Mouse (Mus musculus) colon, adult 2 months (tissue): Measurements from ENCODE around the gene Zfp553. TPM values are rescaled to one million over a fixed set of nuclear protein-coding genes. Genes with fewer than 3 reads are reported as not detected.

Experiments
- polyA plus RNA-seq: library from polyadenylated mRNA; depleted of rRNA; stranded (reverse); fragments of >200 nt; gene quantifications from 2 replicates; pipeline ENCODE4 v1.2.3, GENCODE M21; 2012; rRNA removed

The Zfp553 gene
- polyA plus RNA-seq: 12.1 and 13.0 TPM in 2 replicates

DNA sequence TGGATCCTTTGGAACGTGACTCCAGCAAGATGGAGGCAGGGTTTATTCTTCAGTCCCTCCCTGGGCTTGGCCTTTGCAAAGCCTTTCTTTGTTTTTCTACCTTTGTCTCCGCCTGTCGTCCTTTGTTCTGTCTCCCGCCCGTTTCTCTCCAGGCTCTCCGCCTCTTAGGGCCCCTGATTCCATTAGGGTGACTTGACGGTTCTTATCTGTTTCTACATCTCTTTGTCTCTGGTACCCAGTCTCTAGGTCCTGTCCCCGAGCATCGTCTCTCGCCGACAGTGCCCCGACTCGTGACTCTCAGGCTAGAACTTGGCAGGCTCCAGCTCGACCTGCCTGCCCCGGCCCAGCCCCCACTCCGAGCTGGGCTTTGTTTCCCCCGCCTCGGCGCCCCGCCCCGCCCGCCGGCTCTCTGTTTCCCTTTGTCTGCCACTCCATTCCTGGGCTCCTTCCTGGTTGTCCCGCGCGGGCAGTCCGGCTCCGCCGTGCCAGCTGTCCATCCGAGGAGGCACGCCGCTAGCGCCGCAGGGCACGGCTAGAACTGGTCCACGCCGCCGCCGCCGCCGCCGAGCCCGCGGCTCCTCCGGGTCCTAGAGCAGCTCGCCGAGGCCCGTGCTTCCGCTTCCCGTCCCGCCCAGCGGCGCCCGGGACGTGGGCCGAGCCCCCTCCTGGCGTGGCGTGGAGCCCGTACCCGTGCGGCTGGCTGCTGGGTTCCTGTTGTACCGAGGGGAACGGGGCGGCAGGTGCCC lies at the start of gene Zfp553, which contains the start of gene Sept1:
Gene Zfp553 (plus strand): TSS at position 440 of the 746 bp plus-strand sequence.
Gene Sept1 (minus strand): TSS at position 509 of the 746 bp plus-strand sequence.

DNA sequence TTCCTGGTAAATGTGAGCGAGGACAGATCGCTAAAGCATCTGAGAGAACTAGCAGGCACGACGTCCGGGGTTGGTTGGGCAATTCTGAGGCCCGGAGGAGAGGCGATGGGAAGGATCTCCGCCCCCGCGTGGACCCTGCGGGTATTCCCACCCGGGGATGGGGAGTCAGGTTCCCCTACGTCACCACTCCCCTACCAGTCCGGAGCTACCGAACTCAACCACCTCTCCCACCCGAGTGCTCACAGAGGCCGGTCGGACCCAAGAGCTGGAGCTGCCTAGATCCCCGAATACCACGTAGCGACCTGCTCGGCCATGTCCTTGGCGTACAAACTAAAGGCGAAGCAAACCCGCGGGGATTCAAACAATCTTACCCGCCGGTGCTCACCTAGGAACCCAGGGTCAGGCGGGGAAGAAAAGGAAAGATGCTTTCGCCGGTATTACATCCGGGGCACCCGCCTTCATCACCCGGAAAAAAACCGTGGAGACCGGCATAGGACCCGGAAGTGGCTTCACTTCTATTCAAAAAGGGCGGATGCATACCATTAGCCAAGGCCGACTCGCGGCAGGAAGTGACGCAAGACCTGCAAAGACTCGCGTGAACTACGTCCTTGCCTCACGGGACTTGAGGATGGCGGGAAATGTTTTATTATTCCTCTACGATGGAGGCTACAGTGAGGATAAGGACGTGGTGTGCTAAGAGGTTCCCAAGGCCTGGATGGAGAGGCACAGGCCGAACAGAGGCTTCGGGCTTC lies 37.1 kb upstream of the Zfp553 start, which contains the start of gene Cd2bp2:
Gene Cd2bp2 (minus strand): TSS at position 507 of the 752 bp plus-strand sequence.

DNA sequence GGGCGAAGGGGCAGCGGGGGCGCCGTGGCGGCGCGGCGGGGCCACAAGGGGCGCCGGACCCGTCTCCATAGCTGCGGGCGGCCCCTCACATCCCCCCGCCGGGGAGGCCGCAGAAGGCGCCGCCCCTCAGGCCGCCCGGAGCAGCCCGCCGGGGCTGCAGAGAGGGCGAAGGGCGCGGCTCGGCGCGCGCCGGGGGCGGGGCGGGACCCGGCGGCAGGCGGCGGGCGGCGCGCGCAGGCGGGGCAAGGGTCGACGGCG lies 24.6 kb upstream of the Zfp553 start, which contains the start of gene Tbc1d10b:
Gene Tbc1d10b (minus strand): TSS at position 174 of the 258 bp plus-strand sequence.

DNA sequence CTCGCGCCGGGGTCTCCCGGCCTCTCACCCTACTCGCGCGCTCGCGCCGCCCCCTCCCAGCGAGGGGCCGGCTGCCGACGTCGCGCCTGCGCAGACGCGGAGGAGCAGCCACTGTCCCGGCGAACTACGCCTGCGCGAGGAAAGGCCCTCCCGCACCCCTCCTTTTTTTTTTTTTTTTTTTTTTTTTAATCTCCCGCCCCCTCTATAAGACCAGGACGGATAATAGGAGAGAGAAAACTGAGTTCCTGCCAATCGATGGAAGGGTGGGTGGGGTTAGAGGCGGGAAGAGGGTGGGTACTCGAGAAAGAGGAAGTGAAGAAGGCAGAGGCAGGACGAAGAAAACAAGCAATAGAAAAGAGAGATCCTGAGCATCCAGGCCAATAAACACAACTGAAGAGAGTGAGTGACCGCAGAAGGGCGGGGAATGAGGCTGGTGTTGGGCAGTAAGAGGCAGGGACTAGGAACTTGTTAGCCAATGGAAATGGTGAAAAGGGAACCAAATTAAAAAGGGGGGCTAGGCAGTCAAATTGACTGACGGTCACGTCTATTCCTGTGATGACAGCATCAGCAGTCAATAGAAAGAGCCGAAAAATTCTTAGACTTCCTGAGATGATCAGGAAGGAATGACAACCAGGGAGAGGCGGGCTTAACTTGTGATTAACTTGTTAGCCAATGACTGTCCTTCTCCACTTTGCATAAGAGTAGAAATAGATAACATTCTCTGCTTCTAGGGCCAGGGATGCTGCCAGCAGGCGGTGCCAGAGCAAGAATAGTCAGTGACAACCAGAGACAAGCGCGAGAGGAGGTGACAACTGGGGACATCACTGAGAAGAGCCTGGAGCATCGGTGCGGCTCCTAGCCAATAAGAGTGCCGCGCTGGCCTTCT lies 24.1 kb upstream of the Zfp553 start, which contains the start of gene Mylpf:
Gene Mylpf (plus strand): TSS at position 338 of the 886 bp plus-strand sequence.

DNA sequence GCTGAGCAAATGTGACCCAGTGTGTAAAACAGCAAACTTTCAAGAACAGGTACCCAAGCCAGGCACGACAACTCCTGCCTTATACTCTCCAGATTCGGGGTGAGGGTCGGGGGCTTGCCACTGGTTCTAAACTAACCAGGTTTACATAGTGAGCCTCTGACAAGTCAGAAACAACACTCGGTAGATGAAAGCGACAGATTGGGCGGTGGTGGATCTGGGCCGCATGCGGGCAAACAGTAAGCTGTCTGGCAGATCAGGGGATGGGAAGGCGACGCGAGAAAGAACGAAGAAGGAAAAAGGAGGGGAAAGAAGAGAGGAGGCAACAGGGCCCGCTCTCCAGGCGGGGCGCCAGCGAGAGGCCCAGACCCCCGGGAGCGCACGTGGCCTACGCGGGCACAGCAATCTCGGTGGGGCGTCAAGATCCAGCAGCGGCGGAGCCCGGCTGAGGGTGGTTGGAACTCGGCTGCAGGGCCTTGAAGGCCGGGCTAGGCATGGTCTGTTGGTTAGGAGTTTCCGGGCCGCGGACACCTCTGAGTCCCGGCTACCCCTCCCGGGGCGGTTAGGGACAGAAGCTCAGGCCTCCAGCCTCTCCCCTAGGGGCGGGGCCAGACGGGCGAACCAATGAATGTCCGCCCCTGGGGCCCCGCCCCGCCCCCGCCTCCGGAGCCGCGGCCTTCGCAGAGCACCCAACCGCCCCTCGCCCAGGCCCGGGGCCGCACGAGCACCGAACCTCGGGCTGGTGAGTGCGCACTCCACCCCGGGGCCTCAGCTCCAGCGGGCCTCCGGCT lies 11.2 kb downstream of the Zfp553 start, which contains the start of gene Zfp771:
Gene Zfp771 (plus strand): TSS at position 405 of the 788 bp plus-strand sequence.

DNA sequence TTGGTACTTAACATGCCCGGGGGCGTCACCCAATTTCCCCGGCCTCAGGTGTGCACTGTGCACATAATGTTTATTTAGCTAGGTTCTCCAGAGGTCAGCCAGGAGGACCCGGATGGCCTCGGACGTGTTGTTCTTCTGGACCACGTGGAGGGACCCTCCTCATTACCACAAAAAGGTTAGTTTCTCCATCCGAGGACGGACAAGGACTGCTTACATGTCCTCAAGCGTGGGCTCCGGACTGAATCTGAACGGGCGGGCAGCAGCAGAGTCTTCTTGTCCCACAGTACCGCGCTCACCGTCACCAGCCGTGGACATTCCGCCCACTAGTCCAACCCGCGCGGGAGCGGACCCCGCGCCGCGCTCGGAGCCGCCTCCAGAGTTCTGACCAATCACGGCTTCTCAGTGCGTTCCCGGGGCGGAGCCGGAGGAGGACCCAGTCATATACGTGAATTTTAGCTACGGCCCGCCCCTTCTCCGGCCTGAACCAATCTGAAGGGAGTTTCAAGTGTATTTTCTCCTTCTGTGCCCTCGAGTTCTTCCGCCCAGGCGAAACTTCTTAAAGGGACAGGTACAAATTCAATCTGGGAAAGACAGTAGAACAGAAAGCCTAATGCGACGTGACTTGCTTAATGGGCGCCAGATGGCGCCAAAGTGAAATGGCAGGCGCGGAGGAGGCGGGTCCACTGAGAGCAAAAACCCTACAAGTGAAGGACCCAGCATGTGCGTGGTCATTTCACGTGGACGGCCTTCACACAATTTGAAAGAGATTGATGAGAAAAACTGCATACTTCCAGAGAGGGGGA lies 27.6 kb downstream of the Zfp553 start, which contains the start of gene Dctpp1:
Gene Dctpp1 (minus strand): TSS at position 401 of the 803 bp plus-strand sequence.

DNA sequence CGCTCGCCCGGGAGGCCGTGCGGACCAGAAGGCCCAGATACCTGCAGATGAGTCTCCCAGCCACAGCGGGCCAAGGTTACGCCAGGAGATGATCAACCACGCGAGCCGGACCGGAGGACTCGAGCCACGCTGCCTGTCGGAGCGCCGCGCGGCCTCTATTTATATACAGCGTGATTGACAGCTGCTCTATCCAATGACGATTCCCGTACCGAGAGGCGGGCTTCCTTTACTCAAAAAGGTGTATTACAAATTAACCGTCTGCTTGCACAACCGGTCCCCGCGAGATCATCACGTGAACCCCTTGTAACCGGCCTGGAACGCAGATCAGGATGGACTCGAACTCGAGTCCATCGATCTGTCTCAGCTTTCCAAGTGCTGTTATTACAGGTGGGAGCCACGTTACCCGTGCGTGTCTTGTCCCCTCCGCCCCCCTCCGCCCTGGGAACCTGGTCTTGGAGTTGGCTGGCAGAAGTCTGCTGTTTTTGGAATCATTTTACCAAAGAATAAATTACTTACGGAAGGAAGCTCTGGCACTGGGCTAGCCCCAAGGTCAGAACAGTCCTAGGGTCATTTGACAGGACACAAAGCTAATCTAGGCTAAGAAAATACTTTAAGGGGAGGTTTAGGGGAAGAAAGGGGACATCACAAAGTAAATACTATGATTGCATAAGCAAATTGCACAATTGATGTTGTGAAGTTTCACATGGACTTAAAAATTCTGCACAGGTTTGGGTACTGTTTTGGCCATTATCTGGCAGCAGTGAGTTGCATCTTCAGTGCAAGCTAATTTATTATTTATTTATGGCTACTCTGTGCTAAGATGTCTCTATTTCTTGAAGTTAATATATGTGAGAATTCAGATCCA lies 41.3 kb downstream of the Zfp553 start, which contains the start of gene Sephs2:
Gene Sephs2 (minus strand): TSS at position 131 of the 865 bp plus-strand sequence.

Other genes with a start within 250 kb of the Zfp553 start
- gene Mvp, start 218.4 kb upstream of the Zfp553 start, polyA plus RNA-seq: 270 and 280 TPM in 2 replicates
- gene Pagr1b, start 216.6 kb upstream of the Zfp553 start, polyA plus RNA-seq: 3.0 and 4.5 TPM in 2 replicates
- 0.86 and 12.8 TPM in 2 replicates for gene Pagr1a, start 215.7 kb upstream of the Zfp553 start, polyA plus RNA-seq
- gene Gm42742, start 212.0 kb upstream of the Zfp553 start, polyA plus RNA-seq: 35.5 and 40.3 TPM in 2 replicates
- gene Prrt2, start 211.8 kb upstream of the Zfp553 start, polyA plus RNA-seq: 7.0 and 8.9 TPM in 2 replicates
- 182 and 234 TPM in 2 replicates for gene Maz, start 206.0 kb upstream of the Zfp553 start, polyA plus RNA-seq
- 6.3 and 6.9 TPM in 2 replicates for gene Kif22, start 190.6 kb upstream of the Zfp553 start, polyA plus RNA-seq
- gene Zg16, start 145.7 kb upstream of the Zfp553 start, polyA plus RNA-seq: 4,054 and 4,768 TPM in 2 replicates
- gene AI467606, start 141.7 kb upstream of the Zfp553 start, polyA plus RNA-seq: 21.2 and 21.4 TPM in 2 replicates
- 0.65 and 0.79 TPM in 2 replicates for gene Qprt, start 110.8 kb upstream of the Zfp553 start, polyA plus RNA-seq
- gene Spn, start 95.2 kb upstream of the Zfp553 start, polyA plus RNA-seq: 1.9 and 2.2 TPM in 2 replicates
- 17.7 and 20.8 TPM in 2 replicates for gene Cd2bp2, start 37.0 kb upstream of the Zfp553 start, polyA plus RNA-seq
- gene Tbc1d10b, start 24.6 kb upstream of the Zfp553 start, polyA plus RNA-seq: 36.0 and 42.8 TPM in 2 replicates
- gene Mylpf, start 24.2 kb upstream of the Zfp553 start, polyA plus RNA-seq: 0.43 and 0.79 TPM in 2 replicates
- 14.1 and 15.4 TPM in 2 replicates for gene Sept1, start 69 bp downstream of the Zfp553 start, polyA plus RNA-seq
- 99.4 and 116 TPM in 2 replicates for gene Zfp771, start 11.2 kb downstream of the Zfp553 start, polyA plus RNA-seq
- gene Dctpp1, start 27.6 kb downstream of the Zfp553 start, polyA plus RNA-seq: 67.0 and 72.9 TPM in 2 replicates
- gene Sephs2, start 41.0 kb downstream of the Zfp553 start, polyA plus RNA-seq: 34.1 and 39.1 TPM in 2 replicates
- 3.6 and 5.0 TPM in 2 replicates for gene Itgal, start 63.2 kb downstream of the Zfp553 start, polyA plus RNA-seq
- 50.1 and 52.5 TPM in 2 replicates for gene Zfp768, start 112.5 kb downstream of the Zfp553 start, polyA plus RNA-seq
- gene Zfp747, start 143.0 kb downstream of the Zfp553 start, polyA plus RNA-seq: 13.0 and 13.4 TPM in 2 replicates
- gene 9130019O22Rik, start 154.1 kb downstream of the Zfp553 start, polyA plus RNA-seq: 4.5 and 4.7 TPM in 2 replicates
- gene E430018J23Rik, start 160.6 kb downstream of the Zfp553 start, polyA plus RNA-seq: 9.8 and 10.4 TPM in 2 replicates
- gene Zfp764, start 173.8 kb downstream of the Zfp553 start, polyA plus RNA-seq: 7.7 and 7.9 TPM in 2 replicates
- gene Zfp688, start 189.0 kb downstream of the Zfp553 start, polyA plus RNA-seq: 24.4 and 29.7 TPM in 2 replicates
- gene Zfp689, start 216.1 kb downstream of the Zfp553 start, polyA plus RNA-seq: 4.1 and 4.6 TPM in 2 replicates
- gene Prr14, start 226.6 kb downstream of the Zfp553 start, polyA plus RNA-seq: 75.9 and 78.1 TPM in 2 replicates
- 24.0 and 34.3 TPM in 2 replicates for gene Fbrs, start 246.1 kb downstream of the Zfp553 start, polyA plus RNA-seq